Mouse (Mus musculus): Measurements from ENCODE around the gene Polr2a. TPM values are rescaled to one million over a fixed set of nuclear protein-coding genes. Genes with fewer than 3 reads are reported as not detected.
A peak's percentile ranks its signal among the peaks of the same experiment; 100 is the strongest.

The Polr2a gene
- polyA plus RNA-seq, 1 experiment from 2014 or later: 15.3 TPM

DNA sequence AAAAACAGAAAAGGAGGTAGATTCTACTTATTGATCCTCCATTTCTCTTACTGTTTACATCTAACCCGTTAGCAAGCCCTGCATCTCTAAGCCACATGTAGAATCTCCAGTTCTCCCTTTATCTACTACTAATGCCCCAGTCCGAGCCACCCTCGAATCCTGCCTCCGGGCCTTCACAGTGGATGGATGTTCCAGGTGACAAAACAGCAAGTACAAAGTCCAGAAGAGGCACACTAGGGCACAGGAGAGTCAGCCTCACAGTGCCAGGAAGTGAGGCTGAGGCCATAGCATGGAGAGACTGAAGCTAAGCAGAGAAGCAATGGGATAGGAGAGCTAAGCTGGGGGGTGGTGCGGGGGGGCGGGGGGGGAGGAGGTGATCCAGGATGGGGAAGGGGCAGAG is 65.6 kb downstream of the Polr2a start:
- WGBS: 87% methylated on average over 5 of the region's 6 CpGs
- no peaks in the 10 kb centered on the region for H3K27me3 ChIP-seq (replicated peaks; ENCODE audit: insufficient read depth, low read length)
- 0 out of 2 replicates have a peak, but pooled peaks cover 6% of the 10 kb centered on the region for H3K36me3 ChIP-seq (ENCODE audit: insufficient read depth, low read length)
- DNase-seq (ENCODE audit: low spot score): no peak
- H3K4me1 ChIP-seq (ENCODE audit: insufficient read depth, low read depth, low read length): peaks cover 7% of the 10 kb centered on the region; the same call in 1 of the 2 replicates
- H3K27ac ChIP-seq (ENCODE audit: low read length): no peak overlapping the region
- no peaks in the 10 kb centered on the region for H3K9me3 ChIP-seq (ENCODE audit: low read length)
- TF ChIP-seq CTCF (IDR thresholded peaks at IDR 0.05) (no peak), EP300 (IDR thresholded peaks at IDR 0.05) (no peak)
- no peak overlapping the region for H3K4me3 ChIP-seq (ENCODE audit: low read depth, low read length)
- H3K4me2 ChIP-seq (replicated peaks; ENCODE audit: low read depth, low read length): no peak overlapping the region
- no peak overlapping the region for H3K9ac ChIP-seq (replicated peaks; ENCODE audit: low read depth)
- no peak for ATAC-seq

DNA sequence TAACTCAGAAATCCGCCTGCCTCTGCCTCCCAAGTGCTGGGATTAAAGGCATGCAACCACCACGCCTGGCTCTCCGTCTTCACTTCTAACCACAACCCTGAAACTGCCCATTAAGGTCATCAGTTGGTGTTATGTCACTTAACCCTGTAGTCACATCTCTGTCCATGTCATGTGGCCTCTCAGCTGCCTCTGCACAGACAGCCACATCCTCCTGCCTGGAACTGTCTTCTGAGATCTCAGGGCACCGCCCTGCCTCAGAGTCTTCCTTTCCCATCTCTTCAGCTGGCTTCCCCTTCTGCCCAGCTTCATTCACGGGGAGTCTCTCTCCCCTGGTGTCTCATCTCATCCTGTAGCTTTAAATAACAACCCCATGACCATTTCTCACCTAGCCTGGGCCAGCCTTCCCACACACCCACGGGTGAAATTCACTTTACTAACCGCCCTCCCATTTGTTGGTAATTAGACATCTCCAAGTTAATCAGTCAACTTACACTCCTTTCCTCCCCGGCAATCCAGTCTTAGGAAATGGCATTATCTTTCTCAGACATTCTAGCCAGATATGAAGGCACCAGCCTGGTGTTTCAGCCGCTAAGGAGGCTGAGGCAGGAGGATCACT is 66.1 kb downstream of the Polr2a start:
- H3K27me3 ChIP-seq (replicated peaks; ENCODE audit: insufficient read depth, low read length): no peaks in the 10 kb centered on the region
- no peak for TF ChIP-seq EP300 (IDR thresholded peaks at IDR 0.05)
- TF ChIP-seq CTCF (IDR thresholded peaks at IDR 0.05): no peak
- no peak for ATAC-seq
- no peaks in the 10 kb centered on the region for H3K9me3 ChIP-seq (ENCODE audit: low read length)
- no peak overlapping the region for H3K4me2 ChIP-seq (replicated peaks; ENCODE audit: low read depth, low read length)
- peaks cover 7% of the 10 kb centered on the region; the same call in 1 of the 2 replicates for H3K4me1 ChIP-seq (ENCODE audit: insufficient read depth, low read depth, low read length)
- no peak overlapping the region for H3K4me3 ChIP-seq (ENCODE audit: low read depth, low read length)
- WGBS: 72% methylated on average over 9 of the region's 9 CpGs
- no peak overlapping the region for H3K9ac ChIP-seq (replicated peaks; ENCODE audit: low read depth)
- no peak overlapping the region for H3K27ac ChIP-seq (ENCODE audit: low read length)
- DNase-seq (ENCODE audit: low spot score): no peak
- 0 out of 2 replicates have a peak, but pooled peaks cover 6% of the 10 kb centered on the region for H3K36me3 ChIP-seq (ENCODE audit: insufficient read depth, low read length)

DNA sequence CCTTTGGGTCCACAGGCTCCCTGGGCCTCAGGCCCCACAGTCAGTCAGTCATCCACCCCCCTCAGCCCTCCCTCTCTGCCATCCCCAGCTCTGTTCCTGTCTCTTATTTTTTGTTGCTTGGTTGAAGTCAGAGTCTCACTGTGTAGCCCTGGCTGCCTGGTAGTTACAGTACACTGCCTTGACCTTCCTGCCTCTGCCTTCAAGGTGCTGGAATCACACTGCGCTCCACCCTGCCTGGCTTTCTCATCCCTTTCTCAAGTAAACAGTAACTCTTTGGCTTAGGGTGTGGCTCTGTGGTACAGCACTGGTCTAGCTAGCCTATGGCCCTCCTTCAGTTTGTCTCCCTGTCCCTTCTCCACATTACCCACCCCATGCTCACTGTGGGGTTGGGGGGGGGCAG is 68.5 kb downstream of the Polr2a start:
- DNase-seq (ENCODE audit: low spot score): no peak
- TF ChIP-seq CTCF (IDR thresholded peaks at IDR 0.05): no peak
- no peak for TF ChIP-seq EP300 (IDR thresholded peaks at IDR 0.05)
- H3K9ac ChIP-seq (replicated peaks; ENCODE audit: low read depth): no peak overlapping the region
- H3K9me3 ChIP-seq (ENCODE audit: low read length): no peaks in the 10 kb centered on the region
- 0 out of 2 replicates have a peak, but pooled peaks cover 6% of the 10 kb centered on the region for H3K36me3 ChIP-seq (ENCODE audit: insufficient read depth, low read length)
- ATAC-seq: no peak
- 91% methylated on average over 1 of the region's 1 CpGs for WGBS
- no peak overlapping the region for H3K4me3 ChIP-seq (ENCODE audit: low read depth, low read length)
- H3K4me1 ChIP-seq (ENCODE audit: insufficient read depth, low read depth, low read length): peaks cover 17% of the 10 kb centered on the region
- no peak overlapping the region for H3K4me2 ChIP-seq (replicated peaks; ENCODE audit: low read depth, low read length)
- no peak overlapping the region for H3K27ac ChIP-seq (ENCODE audit: low read length)
- H3K27me3 ChIP-seq (replicated peaks; ENCODE audit: insufficient read depth, low read length): no peaks in the 10 kb centered on the region

DNA sequence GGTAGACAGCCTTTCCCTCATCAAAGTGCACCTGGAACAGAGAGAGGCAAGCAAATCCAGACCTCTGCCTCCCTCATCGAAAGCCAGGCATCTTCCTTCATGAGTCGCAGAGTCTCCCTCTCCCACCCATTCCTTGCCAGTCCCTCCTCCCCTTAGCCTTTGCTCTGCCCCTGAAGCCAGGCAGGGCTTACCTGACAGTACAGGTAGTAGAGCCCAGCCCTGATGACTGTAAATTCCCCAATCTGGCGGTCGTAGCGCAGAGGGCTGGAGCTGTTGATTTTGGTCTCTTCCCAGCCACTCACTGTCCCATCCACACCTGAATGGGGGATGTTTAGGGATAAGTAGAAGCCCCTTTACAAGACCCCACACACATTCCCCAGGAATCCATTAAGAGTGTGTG is 71.4 kb downstream of the Polr2a start:
- no peak for ATAC-seq
- Histone ChIP-seq H3K4me1 (ENCODE audit: insufficient read depth, low read depth, low read length) (peaks cover 34% of the 10 kb centered on the region), H3K27me3 (replicated peaks; ENCODE audit: insufficient read depth, low read length) (no peaks in the 10 kb centered on the region), H3K9ac (replicated peaks; ENCODE audit: low read depth) (no peak overlapping the region), H3K27ac (ENCODE audit: low read length) (peak overlapping the region; percentile 95; the same call in 1 of the 2 replicates), H3K9me3 (ENCODE audit: low read length) (no peaks in the 10 kb centered on the region), H3K36me3 (ENCODE audit: insufficient read depth, low read length) (0 out of 2 replicates have a peak, but pooled peaks cover 6% of the 10 kb centered on the region), H3K4me2 (replicated peaks; ENCODE audit: low read depth, low read length) (peak overlapping the region; percentile 51; the same call in 1 of the 2 replicates), H3K4me3 (ENCODE audit: low read depth, low read length) (no peak overlapping the region)
- TF ChIP-seq CTCF (IDR thresholded peaks at IDR 0.05): no peak
- TF ChIP-seq EP300 (IDR thresholded peaks at IDR 0.05): no peak
- WGBS: 51% methylated on average over 5 of the region's 5 CpGs
- DNase-seq (ENCODE audit: low spot score): no peak

DNA sequence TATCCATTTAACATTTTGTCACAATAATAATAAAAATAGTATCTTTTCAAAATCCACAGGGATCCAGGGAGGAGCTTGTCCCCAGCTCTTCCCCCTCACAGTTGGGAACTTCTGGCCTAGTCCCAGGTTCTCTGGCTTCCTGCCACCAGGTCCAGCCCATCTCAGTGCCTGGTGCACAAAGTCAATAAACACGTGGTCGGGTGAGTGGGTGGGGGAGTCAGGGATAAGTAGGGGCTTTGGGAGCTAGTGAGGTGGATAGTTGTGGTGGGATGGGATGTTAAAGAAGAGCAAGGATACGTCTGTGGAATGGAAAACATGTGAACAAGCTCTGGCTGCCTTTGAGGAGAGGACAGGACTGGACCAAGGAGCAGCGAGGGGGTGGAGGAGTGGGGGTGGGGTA is 72.1 kb downstream of the Polr2a start:
- peak overlapping the region; percentile 95 for H3K27ac ChIP-seq (ENCODE audit: low read length)
- no peaks in the 10 kb centered on the region for H3K27me3 ChIP-seq (replicated peaks; ENCODE audit: insufficient read depth, low read length)
- H3K4me3 ChIP-seq (ENCODE audit: low read depth, low read length): no peak overlapping the region
- DNase-seq (ENCODE audit: low spot score) (peak; percentile 78), ATAC-seq (no peak; the same call in 1 of the 2 replicates)
- H3K4me1 ChIP-seq (ENCODE audit: insufficient read depth, low read depth, low read length): peaks cover 34% of the 10 kb centered on the region
- H3K36me3 ChIP-seq (ENCODE audit: insufficient read depth, low read length): 0 out of 2 replicates have a peak, but pooled peaks cover 4% of the 10 kb centered on the region
- H3K4me2 ChIP-seq (replicated peaks; ENCODE audit: low read depth, low read length): peak overlapping the region; percentile 51
- no peak for TF ChIP-seq CTCF (IDR thresholded peaks at IDR 0.05)
- TF ChIP-seq EP300 (IDR thresholded peaks at IDR 0.05): no peak
- H3K9me3 ChIP-seq (ENCODE audit: low read length): no peaks in the 10 kb centered on the region
- WGBS: 9% methylated on average over 4 of the region's 4 CpGs
- 0 out of 2 replicates have a peak overlapping the region, but pooled peaks have one; percentile 39 for H3K9ac ChIP-seq (replicated peaks; ENCODE audit: low read depth)

DNA sequence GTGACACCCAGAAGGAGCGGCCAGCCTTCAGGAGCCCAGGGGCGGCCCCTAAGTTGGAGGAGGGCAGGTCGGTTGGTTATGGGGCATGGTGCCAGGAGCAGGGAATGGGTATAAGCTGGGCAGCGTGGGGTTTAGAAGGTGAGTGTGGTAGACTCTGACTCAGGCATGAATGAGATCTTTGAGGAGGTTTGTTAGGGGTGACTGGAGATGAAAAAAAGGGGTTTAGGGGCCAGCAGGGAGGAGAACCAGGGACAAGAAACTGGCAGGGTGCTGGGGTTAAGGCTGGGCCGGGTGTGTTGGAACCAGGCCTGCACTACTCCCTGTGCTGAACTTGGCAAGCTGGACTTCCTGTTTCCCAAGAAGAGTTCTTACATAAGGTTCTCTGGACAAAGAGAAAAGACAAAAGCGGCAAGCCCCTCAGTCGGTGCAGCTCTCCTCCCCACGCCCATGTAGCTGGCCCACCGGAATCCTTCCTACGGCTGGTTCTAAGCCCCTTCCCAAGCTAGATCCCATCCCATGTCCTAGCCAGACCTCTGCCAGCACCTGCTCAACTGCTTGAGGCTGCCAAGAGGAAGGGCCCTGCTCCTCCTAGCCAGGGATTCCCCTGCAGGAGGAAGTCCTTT is 72.8 kb downstream of the Polr2a start, which contains the start of gene Tnfsf13:
Gene Tnfsf13, minus strand, starts transcription at position 259 of the 623 bp plus-strand sequence.
- DNase-seq (ENCODE audit: low spot score) (peak; percentile 97), ATAC-seq (peak; percentile 56)
- Histone ChIP-seq H3K36me3 (ENCODE audit: insufficient read depth, low read length) (no peaks in the 10 kb centered on the region), H3K9ac (replicated peaks; ENCODE audit: low read depth) (peak within 1 kb of the TSS; percentile 39; the same call in 1 of the 2 replicates), H3K4me1 (ENCODE audit: insufficient read depth, low read depth, low read length) (peaks cover 39% of the 10 kb centered on the region), H3K4me2 (replicated peaks; ENCODE audit: low read depth, low read length) (peak within 1 kb of the TSS; percentile 51), H3K27ac (ENCODE audit: low read length) (peak within 1 kb of the TSS; percentile 95), H3K9me3 (ENCODE audit: low read length) (no peaks in the 10 kb centered on the region), H3K27me3 (replicated peaks; ENCODE audit: insufficient read depth, low read length) (no peaks in the 10 kb centered on the region), H3K4me3 (ENCODE audit: low read depth, low read length) (peak within 1 kb of the TSS; percentile 17; the same call in 1 of the 2 replicates)
- TF ChIP-seq CTCF (IDR thresholded peaks at IDR 0.05) (no peak), EP300 (IDR thresholded peaks at IDR 0.05) (peak; percentile 58)
- 15% methylated on average over 10 of the region's 10 CpGs for WGBS

Data from lung, postnatal 0 days (tissue).